Mouse (Mus musculus) lung, adult 2 months (tissue): Measurements from ENCODE around the gene Afap1.

Experiments used
- CTCF ChIP-seq: fragments of 200-500 bp; IDR thresholded peaks from 2 replicates; pipeline ENCODE4 v1.5.1; 2011; ENCODE audit warnings: mild to moderate bottlenecking, low read length, control low read depth; ENCODE audit not compliant: insufficient read depth
- POLR2A ChIP-seq: fragments of 200-500 bp; IDR thresholded peaks from 2 replicates; pipeline ENCODE4 v1.6.1; 2011; ENCODE audit warnings: low read depth, mild to moderate bottlenecking, control low read depth, low read length, borderline replicate concordance; ENCODE audit errors: extremely low read depth

DNA sequence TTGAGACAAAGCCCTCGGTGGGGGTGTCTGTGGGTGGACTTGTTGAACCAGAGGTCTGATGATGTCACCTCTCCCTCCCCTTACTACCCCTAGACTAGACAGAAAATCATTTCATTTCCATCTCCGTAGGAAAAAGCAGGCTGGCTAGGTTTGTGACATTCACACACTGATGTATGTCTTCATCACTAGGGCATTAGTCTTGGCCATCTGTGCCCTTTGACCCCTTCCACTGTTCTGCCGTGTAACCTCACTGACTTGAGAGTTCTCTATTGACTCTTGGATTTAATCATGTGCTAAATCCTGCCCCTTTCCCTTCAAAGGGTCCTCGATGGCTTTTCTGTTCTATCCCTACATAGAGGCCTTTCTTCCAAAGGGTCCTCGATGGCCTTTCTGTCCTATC is 71.9 kb downstream of the Afap1 start:
- no peak for TF ChIP-seq POLR2A
- no peak for TF ChIP-seq CTCF
